Mouse (Mus musculus) forebrain, postnatal 0 days (tissue): Measurements from ENCODE around the gene Plcl1. TPM values are rescaled to one million over a fixed set of nuclear protein-coding genes. Genes with fewer than 3 reads are reported as not detected.
A peak's percentile ranks its signal among the peaks of the same experiment; 100 is the strongest.

Experiments used
- ATAC-seq: fragments of 200-750 bp; cut with Nextera tagmentation; 2 replicates; pipeline ENCODE4 v1.8.0; 2017; ENCODE audit warnings: mild to moderate bottlenecking, moderate library complexity
- DNase-seq: peaks from one replicate; pipeline ENCODE4 v3.0.0-alpha.2; 2015
- H3K27ac ChIP-seq: fragments of 300-500 bp; sonication (generic); 2 replicates; pipeline ENCODE4 v1.5.1; 2014; ENCODE audit warnings: low read depth, mild to moderate bottlenecking, antibody characterized with exemption, low read length, moderate library complexity, mixed read lengths
- H3K27me3 ChIP-seq: fragments of 300-500 bp; sonication (generic); 2 replicates; pipeline ENCODE4 v1.6.1; 2014; ENCODE audit warnings: mild to moderate bottlenecking, low read length, mixed read lengths; ENCODE audit not compliant: insufficient read depth
- H3K36me3 ChIP-seq: fragments of 300-500 bp; sonication (generic); 2 replicates; pipeline ENCODE4 v1.6.1; 2014; ENCODE audit warnings: mild to moderate bottlenecking, moderate library complexity; ENCODE audit not compliant: insufficient read depth
- H3K4me1 ChIP-seq: fragments of 300-500 bp; sonication (generic); 2 replicates; pipeline ENCODE4 v1.6.1; 2014; ENCODE audit warnings: antibody characterized with exemption; ENCODE audit not compliant: insufficient read depth
- H3K4me2 ChIP-seq: fragments of 300-500 bp; sonication (generic); 2 replicates; pipeline ENCODE4 v1.6.1; 2014; ENCODE audit warnings: low read depth, mild to moderate bottlenecking, moderate library complexity
- H3K4me3 ChIP-seq: fragments of 300-500 bp; sonication (generic); 2 replicates; pipeline ENCODE4 v1.5.1; 2014; ENCODE audit warnings: low read depth, low read length, mixed read lengths
- H3K9ac ChIP-seq: fragments of 300-500 bp; sonication (generic); 2 replicates; pipeline ENCODE4 v1.6.1; 2014; ENCODE audit warnings: mild to moderate bottlenecking
- H3K9me3 ChIP-seq: fragments of 300-500 bp; sonication (generic); 2 replicates; pipeline ENCODE4 v1.6.1; 2016; ENCODE audit warnings: low read length
- CTCF ChIP-seq: sonication (generic); IDR thresholded peaks from 2 replicates; pipeline ENCODE4 v1.5.1; 2016; ENCODE audit warnings: antibody characterized with exemption, control low read depth, low read depth
- WGBS: fragments of 180-500 bp; shearing (Covaris S2); extraction: QIAGEN DNeasy Blood & Tissue Kit; methylation state at CpG from one replicate; pipeline ENCODE4 v1.1.7; 2014; 5-methylcytosine and 5-hydroxymethylcytosine counted together
- polyA plus RNA-seq: library from polyadenylated mRNA; unstranded; fragments of >200 nt; fragmentation: Nextera tagmentation; extraction: Ambion mirVana; gene quantifications from 2 replicates; pipeline ENCODE4 v1.2.1, GENCODE M21; 2015
- total RNA-seq: library from RNA; depleted of rRNA; stranded (reverse); fragments of >200 nt; gene quantifications from 2 replicates; pipeline ENCODE4 v1.2.3, GENCODE M21; 2014; rRNA removed

Plcl1 gene
- total RNA-seq (7.7 and 9.2 TPM in 2 replicates), polyA plus RNA-seq (1.9 and 3.0 TPM in 2 replicates)

DNA sequence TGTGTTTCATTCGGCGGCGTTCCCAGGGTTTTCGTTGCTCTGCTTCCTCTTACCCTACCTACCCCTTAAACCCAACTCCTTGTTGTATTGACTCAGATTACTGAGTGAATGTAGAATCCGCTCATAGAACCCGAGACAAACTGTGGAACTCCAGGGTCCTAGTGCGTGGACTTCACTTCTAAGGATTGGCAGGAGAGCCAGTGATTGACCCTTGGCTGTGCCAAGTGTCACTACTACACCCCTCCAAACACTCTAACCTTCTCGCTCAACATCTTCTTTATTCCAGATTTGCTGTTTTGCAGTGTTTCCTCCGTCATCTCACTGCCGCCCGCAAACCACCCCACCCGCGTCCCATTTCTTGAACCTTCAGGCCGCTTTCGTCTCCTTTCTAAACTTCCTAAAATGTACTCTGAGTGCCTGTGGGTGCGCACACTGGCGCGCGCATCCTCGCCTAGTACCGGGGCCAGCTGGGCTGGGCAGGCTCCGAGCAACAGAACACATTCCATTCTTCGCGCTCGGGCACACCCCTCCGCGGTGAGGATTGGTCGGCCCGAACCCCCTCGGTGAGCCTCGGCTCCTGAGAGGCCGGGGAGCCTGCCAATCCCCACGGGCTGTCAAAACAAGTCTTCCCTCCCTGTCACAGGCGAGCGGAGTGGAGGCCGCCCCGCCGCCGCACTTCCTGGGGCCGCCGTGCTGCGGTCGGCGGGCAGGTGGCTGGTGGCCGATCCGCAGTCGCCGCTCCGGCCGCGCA lies at the start of gene Plcl1:
Gene Plcl1, plus strand, starts transcription at position 650 of the 751 bp plus-strand sequence.
- 0 out of 2 replicates have a peak, but pooled peaks cover 3% of the 10 kb centered on the region for H3K9me3 ChIP-seq
- H3K9ac ChIP-seq, result peak within 1 kb of the TSS; percentile 58
- ATAC-seq (peak; percentile 99), DNase-seq (peak; percentile 97)
- H3K27ac ChIP-seq, result peak within 1 kb of the TSS; percentile 70
- WGBS, result 2% methylated on average over 42 of the region's 51 CpGs
- no peaks in the 10 kb centered on the region for H3K36me3 ChIP-seq
- peak within 1 kb of the TSS; percentile 85 for H3K4me3 ChIP-seq
- H3K4me2 ChIP-seq, result peak within 1 kb of the TSS; percentile 94
- peaks cover 4% of the 10 kb centered on the region; the same call in 1 of the 2 replicates for H3K27me3 ChIP-seq
- no peak for TF ChIP-seq CTCF
- peaks cover 14% of the 10 kb centered on the region for H3K4me1 ChIP-seq

DNA sequence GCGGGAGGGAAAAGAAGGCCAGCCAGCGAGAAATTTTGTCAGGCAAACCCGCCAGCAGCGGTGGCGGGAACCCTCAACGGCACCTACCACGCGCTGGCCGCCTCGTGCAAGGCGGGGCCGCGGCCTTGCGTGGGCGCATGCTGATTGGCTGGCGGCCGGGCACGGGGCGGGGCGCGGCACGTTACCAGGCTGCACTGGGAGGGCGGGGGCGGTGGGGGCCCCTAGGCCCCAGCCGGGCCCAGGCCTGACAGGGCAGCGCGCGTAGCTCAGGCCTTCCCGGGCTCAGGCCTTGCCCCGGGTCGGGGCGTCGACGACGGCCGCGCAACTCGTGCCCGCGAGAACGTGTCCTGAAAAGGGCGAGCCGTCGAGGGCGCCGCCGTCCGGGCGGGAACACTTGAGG lies 43.1 kb upstream of the Plcl1 start:
- no peaks in the 10 kb centered on the region for H3K36me3 ChIP-seq
- TF ChIP-seq CTCF, result no peak
- WGBS, result 61% methylated on average over 41 of the region's 49 CpGs
- no peaks in the 10 kb centered on the region for H3K4me1 ChIP-seq
- H3K9ac ChIP-seq, result no peak overlapping the region
- DNase-seq, result no peak
- no peak overlapping the region for H3K27ac ChIP-seq
- peaks cover 14% of the 10 kb centered on the region for H3K27me3 ChIP-seq
- H3K4me3 ChIP-seq, result peak overlapping the region; percentile 46
- H3K4me2 ChIP-seq, result peak overlapping the region; percentile 52; the same call in 1 of the 2 replicates
- no peak for ATAC-seq
- H3K9me3 ChIP-seq, result no peaks in the 10 kb centered on the region

DNA sequence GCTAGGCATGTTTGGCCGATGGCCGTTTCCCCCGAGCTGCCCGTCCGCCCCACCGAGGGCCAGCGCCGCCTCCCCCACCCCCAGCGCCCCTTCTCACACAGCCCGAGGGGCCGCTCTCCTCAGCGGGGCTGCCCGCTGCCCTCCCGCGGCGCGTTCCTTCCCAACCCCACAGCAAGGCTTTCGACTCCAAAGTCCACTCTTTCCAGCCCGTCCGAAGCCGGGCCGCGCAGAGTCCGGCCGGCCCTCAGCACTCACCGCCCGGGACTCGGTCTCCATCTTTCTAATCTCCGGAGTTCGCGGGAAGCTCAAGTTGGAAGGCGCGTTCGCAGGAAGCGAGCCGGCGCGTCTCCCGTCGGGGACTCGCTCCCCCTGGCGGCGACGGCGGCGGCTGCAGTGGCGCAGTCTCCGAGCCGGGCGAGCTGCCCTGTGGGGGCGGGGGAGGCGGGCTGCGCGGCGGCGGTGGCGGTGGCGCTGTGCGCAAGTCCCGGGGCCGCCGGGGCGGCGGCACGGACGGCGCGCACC lies 42.6 kb upstream of the Plcl1 start, which contains the start of gene Boll:
Gene Boll, minus strand, starts transcription at position 426 of the 522 bp plus-strand sequence.
- ATAC-seq (peak; percentile 92), DNase-seq (peak; percentile 73)
- Histone ChIP-seq H3K27ac (no peak within 1 kb of the TSS), H3K9ac (peak within 1 kb of the TSS; percentile 10; the same call in 1 of the 2 replicates), H3K4me1 (no peaks in the 10 kb centered on the region), H3K4me3 (peak within 1 kb of the TSS; percentile 46), H3K4me2 (peak within 1 kb of the TSS; percentile 52), H3K36me3 (no peaks in the 10 kb centered on the region), H3K9me3 (no peaks in the 10 kb centered on the region), H3K27me3 (peaks cover 14% of the 10 kb centered on the region)
- 20% methylated on average over 56 of the region's 68 CpGs for WGBS
- peak; percentile 59 for TF ChIP-seq CTCF

DNA sequence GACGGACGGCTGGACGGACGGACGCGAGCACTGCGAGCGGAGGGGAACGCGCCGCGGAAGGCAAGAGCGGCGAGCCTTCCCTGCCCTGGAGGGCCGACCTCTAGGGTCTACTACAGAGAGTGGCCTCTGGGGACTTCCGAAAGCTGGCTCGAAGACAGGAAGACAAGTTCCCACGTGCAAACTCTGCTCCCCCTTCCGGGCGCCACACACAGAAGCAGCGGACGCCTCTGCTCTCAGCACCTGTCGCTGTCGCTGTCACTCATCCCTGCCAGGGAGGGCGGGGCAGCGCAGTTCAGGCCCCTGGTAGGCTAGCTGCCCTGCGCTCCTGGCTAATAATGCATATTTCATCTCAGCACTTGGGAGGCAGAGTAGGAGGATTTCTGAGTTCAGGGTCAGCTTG lies 42.1 kb upstream of the Plcl1 start:
- Histone ChIP-seq H3K36me3 (no peaks in the 10 kb centered on the region), H3K9ac (peak overlapping the region; percentile 10; the same call in 1 of the 2 replicates)

DNA sequence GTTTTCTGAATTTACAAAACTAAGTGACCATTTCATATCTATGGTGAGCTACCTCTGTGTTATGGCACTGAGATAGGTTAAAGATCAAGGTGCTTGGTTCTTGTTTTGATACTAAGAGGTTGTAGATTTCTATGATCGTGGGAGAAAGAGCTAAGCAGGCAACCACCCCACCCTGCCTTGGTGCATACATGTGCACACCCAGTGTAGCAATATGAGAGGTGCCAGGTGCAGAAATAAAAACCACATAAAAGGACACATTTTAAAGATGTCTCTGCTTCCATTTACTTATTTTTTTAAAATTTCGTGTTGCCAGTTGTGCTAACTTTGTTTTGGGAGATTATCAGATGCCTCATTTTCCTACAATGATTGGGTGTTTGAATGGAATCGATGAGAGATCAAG lies 33.1 kb upstream of the Plcl1 start:
- WGBS, result 89% methylated on average over 3 of the region's 3 CpGs
- Histone ChIP-seq H3K4me3 (no peak overlapping the region), H3K9me3 (no peaks in the 10 kb centered on the region), H3K27ac (no peak overlapping the region), H3K36me3 (no peaks in the 10 kb centered on the region), H3K9ac (no peak overlapping the region), H3K4me1 (no peaks in the 10 kb centered on the region), H3K27me3 (no peaks in the 10 kb centered on the region), H3K4me2 (no peak overlapping the region)
- ATAC-seq (no peak), DNase-seq (no peak)
- TF ChIP-seq CTCF, result no peak

More for the DNA sequence above, 42.1 kb upstream of the Plcl1 start:
- H3K9me3 ChIP-seq, result no peaks in the 10 kb centered on the region
- H3K4me2 ChIP-seq, result peak overlapping the region; percentile 52
- ATAC-seq, result peak; percentile 82
- peak overlapping the region; percentile 46 for H3K4me3 ChIP-seq
- peak; percentile 22 for DNase-seq
- H3K27ac ChIP-seq, result no peak overlapping the region
- peak; percentile 22; the same call in 1 of the 2 replicates for TF ChIP-seq CTCF
- 2% methylated on average over 26 of the region's 27 CpGs for WGBS
- H3K27me3 ChIP-seq, result peaks cover 14% of the 10 kb centered on the region
- H3K4me1 ChIP-seq, result no peaks in the 10 kb centered on the region

DNA sequence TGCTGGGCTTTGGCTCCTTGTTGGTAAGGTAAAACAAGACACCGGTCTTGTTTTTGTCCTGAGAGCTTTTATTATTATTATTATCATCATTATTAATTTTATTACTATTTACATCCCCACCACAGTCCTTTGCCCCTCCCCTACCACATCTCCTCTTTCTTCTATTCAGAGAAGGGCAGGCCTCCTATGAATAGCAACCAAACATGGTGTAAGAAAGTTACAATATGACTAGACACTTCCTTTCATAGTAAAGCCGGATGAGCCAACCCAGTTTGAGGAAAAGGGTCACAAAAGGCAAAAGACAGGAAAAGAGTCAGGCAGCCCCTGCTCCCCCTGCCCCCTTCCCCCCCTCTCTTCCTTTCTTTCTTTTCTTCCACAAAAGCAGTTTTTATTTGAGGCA lies 25.2 kb upstream of the Plcl1 start:
- no peak for TF ChIP-seq CTCF
- Histone ChIP-seq H3K27ac (no peak overlapping the region), H3K27me3 (no peaks in the 10 kb centered on the region), H3K4me3 (no peak overlapping the region), H3K4me2 (no peak overlapping the region), H3K9me3 (no peaks in the 10 kb centered on the region), H3K4me1 (no peaks in the 10 kb centered on the region), H3K9ac (no peak overlapping the region), H3K36me3 (no peaks in the 10 kb centered on the region)
- no peak for ATAC-seq
- 76% methylated on average over 2 of the region's 2 CpGs for WGBS
- DNase-seq, result no peak
